ENCODE assay signal across 8 mouse cellular contexts in genomic region chr13:12255911-12256705, GRCm38 (mm10). TPM values are rescaled to one million over a fixed set of nuclear protein-coding genes. Genes with fewer than 3 reads are reported as not detected.
A peak's percentile ranks its signal among the peaks of the same experiment; 100 is the strongest.
DNase-seq lines count a peak whose midpoint lies in the region; ATAC-seq and TF ChIP-seq lines count a peak whose summit lies in the region.

No protein-coding gene starts in this region.

- no peak for ATAC-seq in embryonic facial prominence, embryonic 14.5 days (ENCODE audit: low read depth)
- no peak for ATAC-seq in neural tube, embryonic 14.5 days (ENCODE audit: low read depth)

- H3K4me1 ChIP-seq in liver, adult 2 months (ENCODE audit: control insufficient read depth, insufficient read depth, low read length): peaks cover 6% of the 10 kb centered on the region
- H3K4me1 ChIP-seq in embryonic facial prominence, embryonic 14.5 days (ENCODE audit: control insufficient read depth, insufficient read depth, low read length): peaks cover 16% of the 10 kb centered on the region
- H3K4me1 ChIP-seq in limb, embryonic 10.5 days: peaks cover 14% of the 10 kb centered on the region
- peaks cover 6% of the 10 kb centered on the region; the same call in 1 of the 2 replicates for H3K4me1 ChIP-seq in neural tube, embryonic 14.5 days (ENCODE audit: control insufficient read depth, insufficient read depth, low read length)

- H3K79me2 ChIP-seq in liver, adult 2 months (ENCODE audit: control insufficient read depth, insufficient read depth, low read length): no peaks in the 10 kb centered on the region

- TF ChIP-seq CTCF in liver, adult 2 months (IDR thresholded peaks at IDR 0.05; ENCODE audit: low read depth, low read length): no peak

- peak overlapping the region; percentile 76 for H3K4me2 ChIP-seq in embryonic facial prominence, embryonic 14.5 days (ENCODE audit: low read depth, low read length)
- peak overlapping the region; percentile 73; the same call in 1 of the 2 replicates for H3K4me2 ChIP-seq in neural tube, embryonic 14.5 days (ENCODE audit: low read depth, low read length)

- no peak overlapping the region for H3K4me3 ChIP-seq in liver, adult 2 months (ENCODE audit: insufficient read depth, low read depth, low read length)
- H3K4me3 ChIP-seq in embryonic facial prominence, embryonic 14.5 days (ENCODE audit: low read depth, low read length): peak overlapping the region; percentile 60
- H3K4me3 ChIP-seq in limb, embryonic 10.5 days: peak overlapping the region; percentile 82
- no peak overlapping the region; the same call in 1 of the 2 replicates for H3K4me3 ChIP-seq in neural tube, embryonic 14.5 days (ENCODE audit: low read depth, low read length)

- H3K9me3 ChIP-seq in embryonic facial prominence, embryonic 14.5 days (ENCODE audit: control insufficient read depth, low read length): 0 out of 2 replicates have a peak, but pooled peaks cover 2% of the 10 kb centered on the region
- H3K9me3 ChIP-seq in limb, embryonic 10.5 days (replicated peaks): no peaks in the 10 kb centered on the region
- no peaks in the 10 kb centered on the region for H3K9me3 ChIP-seq in neural tube, embryonic 14.5 days (ENCODE audit: control insufficient read depth, low read length)

- no peaks in the 10 kb centered on the region for H3K27me3 ChIP-seq in liver, adult 2 months (ENCODE audit: control insufficient read depth, insufficient read depth, low read length)
- no peaks in the 10 kb centered on the region for H3K27me3 ChIP-seq in embryonic facial prominence, embryonic 14.5 days (replicated peaks; ENCODE audit: control insufficient read depth, insufficient read depth, low read length)
- no peaks in the 10 kb centered on the region for H3K27me3 ChIP-seq in limb, embryonic 10.5 days (ENCODE audit: low read depth, poor library complexity, severe bottlenecking)
- H3K27me3 ChIP-seq in neural tube, embryonic 14.5 days (ENCODE audit: control insufficient read depth, insufficient read depth, low read length): no peaks in the 10 kb centered on the region

- no peak overlapping the region for H3K27ac ChIP-seq in liver, adult 2 months (replicated peaks; ENCODE audit: insufficient read depth, low read depth, low read length)
- no peak overlapping the region for H3K27ac ChIP-seq in embryonic facial prominence, embryonic 14.5 days (replicated peaks; ENCODE audit: low read depth, low read length)
- H3K27ac ChIP-seq in limb, embryonic 10.5 days: no peak overlapping the region
- no peak overlapping the region for H3K27ac ChIP-seq in neural tube, embryonic 14.5 days (ENCODE audit: low read depth, low read length)

- DNase-seq in liver, adult 2 months (ENCODE audit: extremely low read depth, low read depth, low spot score): peak; percentile 24
- no peak for DNase-seq in liver
- peak; percentile 58 for DNase-seq in embryonic facial prominence, embryonic 14.5 days (ENCODE audit: low spot score)
- DNase-seq in limb, embryonic 10.5 days (ENCODE audit: low spot score): no peak
- DNase-seq in urinary bladder, postnatal 36 days (ENCODE audit: low spot score in 2 of 2): no peak
- DNase-seq in adrenal gland, postnatal 4 days (ENCODE audit: low spot score in 2 of 2): no peak
- DNase-seq in gastrocnemius, adult 18-20 months (ENCODE audit: low spot score): no peak

- H3K9ac ChIP-seq in liver, adult 2 months (ENCODE audit: low read depth, low read length): no peak overlapping the region
- H3K9ac ChIP-seq in embryonic facial prominence, embryonic 14.5 days (ENCODE audit: low read depth, low read length): no peak overlapping the region
- no peak overlapping the region for H3K9ac ChIP-seq in neural tube, embryonic 14.5 days (replicated peaks; ENCODE audit: low read depth, low read length)

- TF ChIP-seq POLR2A in liver, adult 2 months (IDR thresholded peaks at IDR 0.05; ENCODE audit: extremely low read depth, insufficient read depth, low read length): no peak

- H3K36me3 ChIP-seq in liver, adult 2 months (ENCODE audit: control insufficient read depth, insufficient read depth, low read length): peaks cover 12% of the 10 kb centered on the region
- peaks cover 13% of the 10 kb centered on the region for H3K36me3 ChIP-seq in embryonic facial prominence, embryonic 14.5 days (ENCODE audit: control insufficient read depth, insufficient read depth, low read length)
- peaks cover 21% of the 10 kb centered on the region for H3K36me3 ChIP-seq in limb, embryonic 10.5 days
- no peaks in the 10 kb centered on the region for H3K36me3 ChIP-seq in neural tube, embryonic 14.5 days (ENCODE audit: control insufficient read depth, insufficient read depth, low read length)

- WGBS in liver, adult 2 months: 66% methylated on average over 3 of the region's 3 CpGs
- 62% methylated on average over 3 of the region's 3 CpGs for WGBS in embryonic facial prominence, embryonic 14.5 days
- 81% methylated on average over 3 of the region's 3 CpGs for WGBS in limb, embryonic 10.5 days
- 72% methylated on average over 3 of the region's 3 CpGs for WGBS in neural tube, embryonic 14.5 days

RNA-seq across cellular contexts. Expression of gene Mtr, which starts 1.8 kb away (rescaled TPM):
- 5.0 and 5.5 TPM in 2 replicates for total RNA-seq in liver, adult 2 months (2014; rRNA removed)
- 1.7 and 2.9 TPM in 2 replicates for polyA plus RNA-seq in liver, adult 2 months (2012; rRNA removed)
- polyA plus RNA-seq in embryonic facial prominence, embryonic 14.5 days (2014; fragmentation: Nextera tagmentation; extraction: Ambion mirVana): 20.5 and 23.4 TPM in 2 replicates
- 19.2 and 26.7 TPM in 2 replicates for polyA plus RNA-seq in limb, embryonic 10.5 days (2016; fragmentation: Nextera tagmentation; extraction: Ambion mirVana)
- polyA plus RNA-seq in neural tube, embryonic 14.5 days (2014; fragmentation: Nextera tagmentation; extraction: Ambion mirVana): 4.0 and 7.0 TPM in 2 replicates
- 10 to 100 TPM; 25.0 to 29.9 TPM for total RNA-seq in adrenal gland, postnatal 4 days (2021)
- 10 to 100 TPM; 13.1 to 15.7 TPM for total RNA-seq in gastrocnemius, adult 18-20 months (2021)

Comparison
In these comparisons a context has a peak if more than half of its experiments do, and no peak if none do; other contexts are left out.
1. DNase-seq: peak in liver, adult 2 months (single experiment) and embryonic facial prominence, embryonic 14.5 days (single experiment); none in liver (single experiment), limb, embryonic 10.5 days (single experiment), urinary bladder, postnatal 36 days (0 of 2), adrenal gland, postnatal 4 days (0 of 2) and gastrocnemius, adult 18-20 months (single experiment).
2. H3K4me3 ChIP-seq: peak in embryonic facial prominence, embryonic 14.5 days (single experiment) and limb, embryonic 10.5 days (single experiment); none in liver, adult 2 months (single experiment) and neural tube, embryonic 14.5 days (single experiment).